Mouse (Mus musculus): ENCODE data around the gene Macrod2. TPM values are rescaled to one million over a fixed set of nuclear protein-coding genes. Genes with fewer than 3 reads are reported as not detected.

The Macrod2 gene
- polyA plus RNA-seq, 1 experiment, result 0.95 TPM

DNA sequence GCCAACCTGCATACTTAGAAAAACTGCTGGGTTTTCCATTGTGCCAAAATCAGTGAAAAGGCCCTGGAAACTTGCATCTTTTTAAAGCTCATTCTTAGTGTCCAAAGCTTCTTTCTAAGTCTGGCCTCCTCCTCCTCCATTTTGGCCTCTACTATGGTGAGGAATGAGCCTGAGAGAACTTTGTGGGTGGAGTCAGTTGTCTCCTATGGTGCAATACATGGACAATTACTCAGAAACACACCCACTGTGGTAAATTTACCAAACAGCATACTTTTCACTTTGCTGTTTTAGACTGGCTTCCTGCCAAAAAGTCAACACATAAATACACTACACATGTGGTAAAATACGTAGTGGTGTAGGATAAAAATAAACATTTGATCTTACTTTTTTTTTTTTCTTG lies 1024.7 kb downstream of the Macrod2 start:
- Histone ChIP-seq H3K79me2 (ENCODE audit: control insufficient read depth, insufficient read depth) (no peaks in the 10 kb centered on the region), H3K36me3 (ENCODE audit: control insufficient read depth, insufficient read depth) (no peaks in the 10 kb centered on the region), H3K79me3 (ENCODE audit: low read depth) (no peaks in the 10 kb centered on the region), H3ac (ENCODE audit: control insufficient read depth, insufficient read length, low read depth) (no peak overlapping the region), H3K4me3 (ENCODE audit: insufficient read depth, poor library complexity, severe bottlenecking) (no peak overlapping the region), H3K27me3 (ENCODE audit: control insufficient read depth, insufficient read depth, insufficient read length) (no peaks in the 10 kb centered on the region)
- TF ChIP-seq CEBPB (IDR thresholded peaks at IDR 0.05; ENCODE audit: low read depth) (peak; percentile 55), MAX (IDR thresholded peaks at IDR 0.05) (no peak)

DNA sequence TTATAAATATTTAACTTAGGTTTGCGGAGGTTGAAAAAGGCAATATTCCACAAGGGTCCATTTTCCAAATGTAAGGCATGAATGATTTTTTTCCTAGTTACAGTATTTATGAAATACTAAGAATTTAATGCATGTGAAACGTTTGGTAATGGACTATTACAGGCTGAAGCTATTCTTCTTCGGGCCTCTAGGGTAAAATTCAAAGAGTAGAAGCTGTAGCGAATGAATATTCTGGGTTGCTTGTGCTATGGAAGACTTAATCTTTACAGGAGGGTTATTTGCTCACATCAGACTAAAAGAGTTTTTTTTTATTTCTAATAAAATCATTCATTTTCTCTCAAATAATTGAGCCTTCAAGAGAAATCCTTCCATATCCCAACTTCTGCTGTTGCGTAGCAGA lies 1039.0 kb downstream of the Macrod2 start:
- Histone ChIP-seq H3K27me3 (ENCODE audit: control insufficient read depth, insufficient read depth, insufficient read length) (no peaks in the 10 kb centered on the region), H3K36me3 (ENCODE audit: control insufficient read depth, insufficient read depth) (no peaks in the 10 kb centered on the region), H3ac (ENCODE audit: control insufficient read depth, insufficient read length, low read depth) (no peak overlapping the region), H3K4me3 (ENCODE audit: insufficient read depth, poor library complexity, severe bottlenecking) (no peak overlapping the region), H3K79me2 (ENCODE audit: control insufficient read depth, insufficient read depth) (no peaks in the 10 kb centered on the region), H3K79me3 (ENCODE audit: low read depth) (no peaks in the 10 kb centered on the region)
- TF ChIP-seq MAX (IDR thresholded peaks at IDR 0.05) (no peak), FOSL1 (IDR thresholded peaks at IDR 0.05; ENCODE audit: insufficient read depth, low read length, poor library complexity, severe bottlenecking) (no peak), MYOD1 (IDR thresholded peaks at IDR 0.05; ENCODE audit: control insufficient read depth, insufficient read length, low read depth) (no peak)

DNA sequence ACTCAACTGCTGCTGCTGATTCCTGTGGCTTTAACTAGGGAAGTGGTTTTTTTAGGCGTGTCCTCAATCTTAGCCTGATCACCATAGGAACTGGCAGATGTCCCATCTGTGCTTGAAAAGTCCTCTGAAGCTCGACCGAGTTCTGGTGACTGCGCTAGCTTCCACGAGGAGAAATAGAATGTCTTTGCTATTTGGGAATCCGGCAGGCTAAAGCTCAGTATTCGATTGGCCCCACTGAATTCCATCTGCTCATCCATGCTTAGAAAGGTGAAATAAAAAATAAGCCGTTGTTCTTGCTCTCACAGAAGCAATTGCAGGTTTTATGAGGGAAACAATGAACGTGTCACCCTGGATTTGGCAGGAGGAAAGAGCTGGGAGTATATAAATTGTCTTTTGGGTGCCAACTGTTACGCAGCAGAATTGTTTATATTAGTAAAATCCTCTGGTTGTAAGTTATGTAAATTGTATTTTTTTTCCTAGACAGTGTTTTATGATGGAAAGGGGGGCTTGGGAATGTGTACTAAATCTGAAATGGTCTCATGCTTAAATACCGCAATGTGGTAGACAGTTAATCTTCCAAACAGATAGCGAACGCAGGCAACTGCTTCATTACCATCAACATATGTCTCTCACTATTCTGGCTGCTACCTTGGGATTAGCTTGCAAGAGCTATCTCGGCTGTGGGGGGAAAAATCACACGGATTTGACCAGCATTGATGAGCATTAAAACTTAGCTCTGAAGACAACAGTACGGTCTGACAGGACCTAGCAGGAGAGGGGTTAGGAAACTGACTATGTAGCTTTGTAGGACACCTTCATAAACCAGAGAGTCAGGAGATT lies 1039.8 kb downstream of the Macrod2 start:
- Histone ChIP-seq H3K27me3 (ENCODE audit: control insufficient read depth, insufficient read depth, insufficient read length) (no peaks in the 10 kb centered on the region), H3K36me3 (ENCODE audit: control insufficient read depth, insufficient read depth) (no peaks in the 10 kb centered on the region), H3ac (ENCODE audit: control insufficient read depth, insufficient read length, low read depth) (no peak overlapping the region), H3K79me3 (ENCODE audit: low read depth) (no peaks in the 10 kb centered on the region), H3K4me3 (ENCODE audit: insufficient read depth, poor library complexity, severe bottlenecking) (no peak overlapping the region), H3K79me2 (ENCODE audit: control insufficient read depth, insufficient read depth) (no peaks in the 10 kb centered on the region)
- TF ChIP-seq CTCF (IDR thresholded peaks at IDR 0.05; ENCODE audit: control insufficient read depth, insufficient read depth, insufficient read length) (no peak), MAX (IDR thresholded peaks at IDR 0.05) (no peak), MYOD1 (IDR thresholded peaks at IDR 0.05; ENCODE audit: control insufficient read depth, insufficient read length, low read depth) (no peak), MYOG (IDR thresholded peaks at IDR 0.05; ENCODE audit: control insufficient read depth, extremely low read depth, insufficient read length) (no peak), FOSL1 (IDR thresholded peaks at IDR 0.05; ENCODE audit: insufficient read depth, low read length, poor library complexity, severe bottlenecking) (no peak), CEBPB (IDR thresholded peaks at IDR 0.05; ENCODE audit: low read depth) (no peak), USF1 (IDR thresholded peaks at IDR 0.05; ENCODE audit: low read depth) (no peak)

DNA sequence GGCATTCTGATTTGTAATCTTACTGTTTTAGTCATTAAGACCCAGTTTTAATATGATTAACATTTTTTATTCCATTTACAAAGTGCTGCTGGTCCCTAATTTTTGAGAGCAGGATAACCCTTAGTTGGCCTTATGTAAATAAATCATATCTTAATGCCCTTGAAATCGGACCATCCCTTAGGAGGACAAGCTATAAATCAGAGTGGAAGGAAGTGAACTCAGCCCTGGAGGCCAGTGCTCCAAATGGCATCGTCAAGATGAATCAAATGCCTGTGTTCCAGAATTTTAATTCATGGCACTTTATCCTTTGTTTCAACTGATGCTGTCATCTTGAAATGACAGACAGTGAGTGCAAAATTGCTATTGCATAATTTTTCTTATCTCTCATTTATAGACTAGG lies 1046.8 kb downstream of the Macrod2 start:
- Histone ChIP-seq H3K4me3 (ENCODE audit: insufficient read depth, poor library complexity, severe bottlenecking) (no peak overlapping the region), H3K27me3 (ENCODE audit: control insufficient read depth, insufficient read depth, insufficient read length) (no peaks in the 10 kb centered on the region), H3ac (ENCODE audit: control insufficient read depth, insufficient read length, low read depth) (no peak overlapping the region), H3K79me2 (ENCODE audit: control insufficient read depth, insufficient read depth) (no peaks in the 10 kb centered on the region), H3K79me3 (ENCODE audit: low read depth) (no peaks in the 10 kb centered on the region), H3K36me3 (ENCODE audit: control insufficient read depth, insufficient read depth) (no peaks in the 10 kb centered on the region)
- no peak for TF ChIP-seq MYOG (IDR thresholded peaks at IDR 0.05; ENCODE audit: control insufficient read depth, extremely low read depth, insufficient read length)
- TF ChIP-seq CEBPB (IDR thresholded peaks at IDR 0.05; ENCODE audit: low read depth), result no peak
- no peak for TF ChIP-seq MYOD1 (IDR thresholded peaks at IDR 0.05; ENCODE audit: control insufficient read depth, insufficient read length, low read depth)
- no peak for TF ChIP-seq FOSL1 (IDR thresholded peaks at IDR 0.05; ENCODE audit: insufficient read depth, low read length, poor library complexity, severe bottlenecking)
- TF ChIP-seq CTCF (IDR thresholded peaks at IDR 0.05; ENCODE audit: control insufficient read depth, insufficient read depth, insufficient read length), result no peak
- TF ChIP-seq USF1 (IDR thresholded peaks at IDR 0.05; ENCODE audit: low read depth), result no peak
- no peak for TF ChIP-seq MAX (IDR thresholded peaks at IDR 0.05)

DNA sequence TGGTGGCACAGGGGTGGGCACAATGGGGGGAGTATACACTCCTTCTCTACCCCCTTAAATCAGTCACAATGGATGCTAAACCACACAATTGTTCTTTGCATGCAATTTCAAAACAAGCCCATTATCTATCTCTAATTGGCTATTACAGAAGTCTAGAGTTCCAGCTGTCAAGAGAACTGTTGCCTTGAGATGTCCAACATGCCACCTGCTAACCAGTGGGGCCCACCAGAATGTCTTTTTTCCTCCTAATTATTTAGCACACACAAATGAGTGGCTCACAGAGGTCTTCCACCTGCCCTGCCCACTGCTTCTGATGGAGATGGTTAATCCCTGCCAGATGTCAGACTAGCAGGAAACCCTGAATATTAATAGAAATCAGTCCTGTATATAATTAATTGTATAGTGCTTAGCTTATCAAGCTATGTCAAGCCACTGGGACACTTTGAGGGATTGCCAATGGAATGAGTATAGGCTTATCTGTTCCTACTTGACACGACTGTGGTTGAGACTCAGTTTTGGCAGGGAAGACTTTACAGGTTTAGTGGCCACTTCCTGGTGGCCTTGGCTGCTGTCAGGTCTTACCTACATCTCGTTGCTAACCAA lies 1054.1 kb downstream of the Macrod2 start:
- Histone ChIP-seq H3K79me3 (ENCODE audit: low read depth) (no peaks in the 10 kb centered on the region), H3K4me3 (ENCODE audit: insufficient read depth, poor library complexity, severe bottlenecking) (no peak overlapping the region), H3K79me2 (ENCODE audit: control insufficient read depth, insufficient read depth) (no peaks in the 10 kb centered on the region), H3K36me3 (ENCODE audit: control insufficient read depth, insufficient read depth) (no peaks in the 10 kb centered on the region), H3K27me3 (ENCODE audit: control insufficient read depth, insufficient read depth, insufficient read length) (no peaks in the 10 kb centered on the region), H3ac (ENCODE audit: control insufficient read depth, insufficient read length, low read depth) (no peak overlapping the region)
- no peak for TF ChIP-seq CEBPB (IDR thresholded peaks at IDR 0.05; ENCODE audit: low read depth)
- TF ChIP-seq FOSL1 (IDR thresholded peaks at IDR 0.05; ENCODE audit: insufficient read depth, low read length, poor library complexity, severe bottlenecking), result no peak
- no peak for TF ChIP-seq MAX (IDR thresholded peaks at IDR 0.05)
- TF ChIP-seq MYOD1 (IDR thresholded peaks at IDR 0.05; ENCODE audit: control insufficient read depth, insufficient read length, low read depth), result no peak
- no peak for TF ChIP-seq CTCF (IDR thresholded peaks at IDR 0.05; ENCODE audit: control insufficient read depth, insufficient read depth, insufficient read length)
- TF ChIP-seq MYOG (IDR thresholded peaks at IDR 0.05; ENCODE audit: control insufficient read depth, extremely low read depth, insufficient read length), result no peak
- no peak for TF ChIP-seq USF1 (IDR thresholded peaks at IDR 0.05; ENCODE audit: low read depth)

DNA sequence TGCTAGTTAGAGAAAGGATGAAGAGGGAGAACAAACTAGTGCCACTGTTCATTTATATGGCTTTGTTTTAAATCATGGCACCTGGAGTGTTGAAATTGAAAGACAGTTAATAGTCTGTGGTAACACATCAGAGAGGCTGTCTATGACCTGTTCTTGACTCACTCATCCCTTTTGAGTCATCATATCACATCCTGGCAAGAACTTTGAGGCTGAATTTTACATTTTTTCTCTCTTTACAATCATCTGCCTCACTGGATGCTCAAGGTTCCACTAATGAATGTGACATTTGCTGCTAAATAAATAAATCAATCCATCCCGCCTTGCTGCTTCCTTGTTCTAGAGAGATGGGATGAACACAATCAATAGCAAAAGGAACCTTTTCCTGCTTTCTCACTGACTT lies 1068.8 kb downstream of the Macrod2 start:
- Histone ChIP-seq H3K36me3 (ENCODE audit: control insufficient read depth, insufficient read depth) (no peaks in the 10 kb centered on the region), H3K79me3 (ENCODE audit: low read depth) (no peaks in the 10 kb centered on the region), H3K27me3 (ENCODE audit: control insufficient read depth, insufficient read depth, insufficient read length) (no peaks in the 10 kb centered on the region), H3ac (ENCODE audit: control insufficient read depth, insufficient read length, low read depth) (no peak overlapping the region), H3K4me3 (ENCODE audit: insufficient read depth, poor library complexity, severe bottlenecking) (no peak overlapping the region), H3K79me2 (ENCODE audit: control insufficient read depth, insufficient read depth) (no peaks in the 10 kb centered on the region)
- TF ChIP-seq FOSL1 (IDR thresholded peaks at IDR 0.05; ENCODE audit: insufficient read depth, low read length, poor library complexity, severe bottlenecking) (peak; percentile 85), CTCF (IDR thresholded peaks at IDR 0.05; ENCODE audit: control insufficient read depth, insufficient read depth, insufficient read length) (no peak), MAX (IDR thresholded peaks at IDR 0.05) (no peak), CEBPB (IDR thresholded peaks at IDR 0.05; ENCODE audit: low read depth) (peak; percentile 26), USF1 (IDR thresholded peaks at IDR 0.05; ENCODE audit: low read depth) (no peak), MYOD1 (IDR thresholded peaks at IDR 0.05; ENCODE audit: control insufficient read depth, insufficient read length, low read depth) (no peak), MYOG (IDR thresholded peaks at IDR 0.05; ENCODE audit: control insufficient read depth, extremely low read depth, insufficient read length) (no peak)

Data from C2C12 (cell line).